9 mouse cellular contexts compared by ENCODE assay signal in the genomic region with DNA sequence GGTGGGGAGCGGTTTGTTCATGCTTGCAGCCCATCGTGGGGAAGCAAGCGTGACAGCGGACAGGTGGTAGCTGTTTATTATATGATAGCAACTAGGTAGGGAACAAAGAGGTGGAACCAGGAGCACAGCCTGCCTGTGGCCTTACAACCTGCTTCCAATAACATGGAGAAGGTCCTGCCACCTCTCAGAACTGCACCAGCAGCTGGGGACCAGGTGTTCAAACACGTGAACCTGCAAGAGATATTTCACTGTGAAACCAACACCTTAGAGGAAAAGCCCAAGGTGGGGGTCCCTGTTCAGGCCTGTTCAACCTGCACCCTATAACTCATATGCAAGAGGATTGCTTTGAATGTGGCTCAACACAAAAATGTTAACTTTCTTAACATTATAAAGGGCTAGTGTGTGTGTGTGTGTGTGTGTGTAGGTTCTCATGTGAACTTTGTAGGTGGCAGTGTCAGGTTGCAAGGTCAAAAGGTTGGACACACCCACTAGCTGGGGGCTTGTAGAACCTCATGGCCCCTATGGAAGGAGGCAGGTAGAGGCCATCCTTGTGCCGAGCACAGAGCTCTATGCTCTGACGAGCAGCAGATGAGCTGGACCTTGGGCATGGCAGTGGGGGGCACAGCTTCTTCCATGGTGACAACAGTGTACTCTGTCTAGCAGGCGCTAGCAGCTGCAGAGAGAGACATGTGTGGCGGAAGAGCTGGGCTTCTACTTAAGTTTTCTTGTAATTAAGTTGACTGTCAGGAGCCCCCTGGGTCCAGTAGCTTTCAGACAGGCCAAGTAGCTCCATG.
A peak's percentile ranks its signal among the peaks of the same experiment; 100 is the strongest.
DNase-seq lines count a peak whose midpoint lies in the region; ATAC-seq lines count a peak whose summit lies in the region.
"Had no signal": no experiment of that assay in that cellular context is flagged by ENCODE, and none has a peak within 500 bp of the region (broad histone marks: within the 10 kb centered on the region; RNA-seq: fewer than 3 reads in every experiment).

No protein-coding gene starts in this region.

- no peaks in the 10 kb centered on the region for H3K36me3 ChIP-seq in hindbrain, embryonic 11.5 days (ENCODE audit: control insufficient read depth, insufficient read depth, low read length)
- no peaks in the 10 kb centered on the region for H3K36me3 ChIP-seq in hindbrain, embryonic 10.5 days
- no peaks in the 10 kb centered on the region for H3K36me3 ChIP-seq in embryonic facial prominence, embryonic 13.5 days
- no peaks in the 10 kb centered on the region; the same call in 1 of the 2 replicates for H3K36me3 ChIP-seq in hindbrain, embryonic 12.5 days
- no peaks in the 10 kb centered on the region for H3K36me3 ChIP-seq in midbrain, embryonic 12.5 days

- WGBS in hindbrain, embryonic 11.5 days: 60% methylated on average over 9 of the region's 9 CpGs
- 71% methylated on average over 9 of the region's 9 CpGs for WGBS in hindbrain, embryonic 10.5 days
- WGBS in embryonic facial prominence, embryonic 13.5 days: 46% methylated on average over 9 of the region's 9 CpGs
- WGBS in hindbrain, embryonic 12.5 days: 53% methylated on average over 9 of the region's 9 CpGs
- WGBS in midbrain, embryonic 12.5 days: 67% methylated on average over 9 of the region's 9 CpGs

- peak; percentile 15; the same call in 1 of the 2 replicates for ATAC-seq in hindbrain, embryonic 11.5 days (ENCODE audit: low FRiP score)
- no peak; the same call in 1 of the 2 replicates for ATAC-seq in embryonic facial prominence, embryonic 13.5 days (ENCODE audit: insufficient number of reproducible peaks, insufficient read depth, low FRiP score, low TSS enrichment, low read depth)
- ATAC-seq in hindbrain, embryonic 12.5 days (ENCODE audit: low FRiP score): no peak; the same call in none of the 2 replicates
- ATAC-seq in midbrain, embryonic 12.5 days (ENCODE audit: low FRiP score, low read depth): no peak
- no peak for ATAC-seq in frontal cortex, adult (ENCODE audit: low TSS enrichment)

- no peak overlapping the region for H3K4me2 ChIP-seq in hindbrain, embryonic 11.5 days (replicated peaks; ENCODE audit: low read depth, low read length)
- H3K4me2 ChIP-seq in embryonic facial prominence, embryonic 13.5 days: peak overlapping the region; percentile 38
- H3K4me2 ChIP-seq in hindbrain, embryonic 12.5 days (replicated peaks): 0 out of 2 replicates have a peak overlapping the region, but pooled peaks have one; percentile 5
- no peak overlapping the region for H3K4me2 ChIP-seq in midbrain, embryonic 12.5 days (replicated peaks)

- H3K4me3 ChIP-seq in hindbrain, embryonic 11.5 days (ENCODE audit: low read depth, low read length): no peak overlapping the region
- H3K4me3 ChIP-seq in hindbrain, embryonic 10.5 days: no peak overlapping the region
- H3K4me3 ChIP-seq in embryonic facial prominence, embryonic 13.5 days: no peak overlapping the region
- H3K4me3 ChIP-seq in hindbrain, embryonic 12.5 days: no peak overlapping the region
- H3K4me3 ChIP-seq in midbrain, embryonic 12.5 days: no peak overlapping the region

- peaks cover 11% of the 10 kb centered on the region; the same call in 1 of the 2 replicates for H3K4me1 ChIP-seq in hindbrain, embryonic 11.5 days (replicated peaks; ENCODE audit: control insufficient read depth, insufficient read depth, low read length)
- peaks cover 47% of the 10 kb centered on the region for H3K4me1 ChIP-seq in hindbrain, embryonic 10.5 days (replicated peaks)
- peaks cover 32% of the 10 kb centered on the region for H3K4me1 ChIP-seq in embryonic facial prominence, embryonic 13.5 days
- H3K4me1 ChIP-seq in hindbrain, embryonic 12.5 days: peaks cover 56% of the 10 kb centered on the region
- peaks cover 49% of the 10 kb centered on the region for H3K4me1 ChIP-seq in midbrain, embryonic 12.5 days

- H3K27me3 ChIP-seq in hindbrain, embryonic 11.5 days (ENCODE audit: control insufficient read depth, insufficient read depth, low read length): no peaks in the 10 kb centered on the region
- H3K27me3 ChIP-seq in hindbrain, embryonic 10.5 days (ENCODE audit: insufficient read depth, poor library complexity, severe bottlenecking): no peaks in the 10 kb centered on the region
- H3K27me3 ChIP-seq in embryonic facial prominence, embryonic 13.5 days: no peaks in the 10 kb centered on the region
- no peaks in the 10 kb centered on the region for H3K27me3 ChIP-seq in hindbrain, embryonic 12.5 days
- H3K27me3 ChIP-seq in midbrain, embryonic 12.5 days: no peaks in the 10 kb centered on the region

- H3K27ac ChIP-seq in hindbrain, embryonic 11.5 days (ENCODE audit: low read depth, low read length): 0 out of 2 replicates have a peak overlapping the region, but pooled peaks have one; percentile 24
- no peak overlapping the region; the same call in 1 of the 2 replicates for H3K27ac ChIP-seq in hindbrain, embryonic 10.5 days
- H3K27ac ChIP-seq in embryonic facial prominence, embryonic 13.5 days: peak overlapping the region; percentile 48
- peak overlapping the region; percentile 67 for H3K27ac ChIP-seq in hindbrain, embryonic 12.5 days
- peak overlapping the region; percentile 49 for H3K27ac ChIP-seq in midbrain, embryonic 12.5 days (replicated peaks)

- H3K9me3 ChIP-seq in hindbrain, embryonic 11.5 days (ENCODE audit: control insufficient read depth, low read length): no peaks in the 10 kb centered on the region
- no peaks in the 10 kb centered on the region for H3K9me3 ChIP-seq in hindbrain, embryonic 10.5 days
- H3K9me3 ChIP-seq in embryonic facial prominence, embryonic 13.5 days: no peaks in the 10 kb centered on the region
- no peaks in the 10 kb centered on the region for H3K9me3 ChIP-seq in hindbrain, embryonic 12.5 days (replicated peaks)
- H3K9me3 ChIP-seq in midbrain, embryonic 12.5 days: no peaks in the 10 kb centered on the region

- no peak overlapping the region for H3K9ac ChIP-seq in hindbrain, embryonic 11.5 days (ENCODE audit: low read depth, low read length)
- H3K9ac ChIP-seq in embryonic facial prominence, embryonic 13.5 days: 0 out of 2 replicates have a peak overlapping the region, but pooled peaks have one; percentile 2
- H3K9ac ChIP-seq in hindbrain, embryonic 12.5 days: no peak overlapping the region
- H3K9ac ChIP-seq in midbrain, embryonic 12.5 days (replicated peaks): 0 out of 2 replicates have a peak overlapping the region, but pooled peaks have one; percentile 11

- no peak for DNase-seq in hindbrain, embryonic 11.5 days (ENCODE audit: low spot score)
- no peak for DNase-seq in hindbrain, embryonic 10.5 days (ENCODE audit: low spot score)
- no peak for DNase-seq in adrenal gland, postnatal 14 days
- no peak for DNase-seq in liver
- DNase-seq: spleen, adult 18-20 months had no signal

Comparison
In these comparisons a context has a peak if more than half of its experiments do, and no peak if none do; other contexts are left out.
1. H3K4me2 ChIP-seq: peak in embryonic facial prominence, embryonic 13.5 days (single experiment) and hindbrain, embryonic 12.5 days (single experiment); none in hindbrain, embryonic 11.5 days (single experiment) and midbrain, embryonic 12.5 days (single experiment).
2. H3K9ac ChIP-seq: peak in embryonic facial prominence, embryonic 13.5 days (single experiment) and midbrain, embryonic 12.5 days (single experiment); none in hindbrain, embryonic 11.5 days (single experiment) and hindbrain, embryonic 12.5 days (single experiment).